ENCODE assay signal across 18 mouse cellular contexts in the genomic region with DNA sequence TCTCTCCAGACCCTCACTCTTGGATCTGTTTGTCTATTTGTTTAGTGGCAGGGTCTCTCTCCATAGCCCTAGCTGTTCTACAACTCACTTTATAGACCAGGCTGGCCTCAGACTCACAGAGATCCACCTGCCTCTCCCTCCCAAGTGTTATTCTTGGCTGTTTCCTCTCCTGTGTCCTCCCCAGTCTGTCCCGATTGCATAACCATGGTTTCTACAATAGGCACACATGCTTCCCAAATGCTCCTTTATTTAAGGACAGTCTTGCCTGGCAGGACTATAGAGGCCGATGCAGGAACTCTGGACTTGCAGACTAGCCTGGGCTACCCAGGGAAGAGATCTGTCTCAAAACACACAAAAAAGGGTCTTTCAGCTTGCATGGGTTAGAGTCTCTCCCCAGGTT.
"Had no signal": no experiment of that assay in that cellular context is flagged by ENCODE, and none has a peak within 500 bp of the region (broad histone marks: within the 10 kb centered on the region; RNA-seq: fewer than 3 reads in every experiment).

No protein-coding gene starts in this region.

- H3K4me1 ChIP-seq: kidney, embryonic 15.5 days; limb, embryonic 12.5 days; limb, embryonic 15.5 days; liver, embryonic 13.5 days; midbrain, embryonic 15.5 days; neural tube, embryonic 12.5 days; neural tube, embryonic 15.5 days had no signal

- H3K9me3 ChIP-seq: kidney, embryonic 15.5 days; limb, embryonic 12.5 days; limb, embryonic 15.5 days; liver, embryonic 13.5 days; midbrain, embryonic 15.5 days; neural tube, embryonic 12.5 days; neural tube, embryonic 15.5 days had no signal

- H3K4me2 ChIP-seq: kidney, embryonic 15.5 days; limb, embryonic 12.5 days; limb, embryonic 15.5 days; liver, embryonic 13.5 days; midbrain, embryonic 11.5 days; midbrain, embryonic 15.5 days; neural tube, embryonic 12.5 days; neural tube, embryonic 15.5 days had no signal

- H3K4me3 ChIP-seq: kidney, embryonic 15.5 days; limb, embryonic 12.5 days; limb, embryonic 15.5 days; liver, embryonic 13.5 days; midbrain, embryonic 15.5 days; neural tube, embryonic 12.5 days; neural tube, embryonic 15.5 days had no signal

- H3K27me3 ChIP-seq: kidney, embryonic 15.5 days; limb, embryonic 12.5 days; limb, embryonic 15.5 days; liver, embryonic 13.5 days; midbrain, embryonic 15.5 days; neural tube, embryonic 12.5 days; neural tube, embryonic 15.5 days had no signal

- H3K9ac ChIP-seq: kidney, embryonic 15.5 days; limb, embryonic 12.5 days; limb, embryonic 15.5 days; liver, embryonic 13.5 days; midbrain, embryonic 15.5 days; neural tube, embryonic 12.5 days; neural tube, embryonic 15.5 days had no signal

- ATAC-seq: midbrain, embryonic 15.5 days had no signal

- DNase-seq: kidney, adult 8-10 months; kidney, postnatal 10 days; kidney, postnatal 36 days; left cerebral cortex, postnatal 4 days; liver, embryonic 13.5 days; lung, adult 2 months; lung, postnatal 14 days; lung, postnatal 4 days; thymus, adult 2 months; thymus, postnatal 14 days; thymus, postnatal 4 days had no signal

- H3K27ac ChIP-seq: kidney, embryonic 15.5 days; limb, embryonic 12.5 days; limb, embryonic 15.5 days; liver, embryonic 13.5 days; midbrain, embryonic 15.5 days; neural tube, embryonic 12.5 days; neural tube, embryonic 15.5 days had no signal
